Mouse (Mus musculus) adrenal gland, adult (tissue): Measurements from ENCODE around the gene Psg25.
"Not testable (repeated sequence)": the region's sequence is repeated elsewhere in the genome, so short reads cannot be mapped to it uniquely, and the experiment has no call there.

Experiments
- DNase-seq, 2 experiments: peaks; one replicate each; pipeline ENCODE4 v3.0.0; 2022 to 2023; ENCODE audit warnings: low spot score in 1 of 2; ENCODE audit not compliant: inconsistent age in 2 of 2

The Psg25 gene

DNA sequence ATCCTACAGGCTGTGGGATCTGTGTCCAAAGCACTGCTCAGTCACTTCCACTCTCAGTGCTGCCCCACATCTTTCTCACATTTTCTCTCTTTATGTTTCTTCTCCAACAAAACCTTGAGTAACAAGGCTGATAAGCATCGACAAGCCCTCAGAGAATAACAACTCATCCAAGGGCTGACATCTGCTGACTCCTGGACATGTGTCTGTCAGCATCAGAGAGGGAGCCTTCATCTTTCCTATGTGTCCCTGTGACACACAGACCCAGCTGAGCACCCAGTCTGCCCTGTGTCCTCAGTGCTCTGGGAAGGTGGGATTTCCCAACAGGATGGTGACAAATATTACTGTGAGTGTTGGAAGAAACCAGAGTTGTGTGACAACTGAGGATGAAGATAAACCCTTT is at the start of gene Psg25:
Psg25 (minus strand) TSS at position 101 of the 400 bp plus-strand sequence.
- DNase-seq = no peak

DNA sequence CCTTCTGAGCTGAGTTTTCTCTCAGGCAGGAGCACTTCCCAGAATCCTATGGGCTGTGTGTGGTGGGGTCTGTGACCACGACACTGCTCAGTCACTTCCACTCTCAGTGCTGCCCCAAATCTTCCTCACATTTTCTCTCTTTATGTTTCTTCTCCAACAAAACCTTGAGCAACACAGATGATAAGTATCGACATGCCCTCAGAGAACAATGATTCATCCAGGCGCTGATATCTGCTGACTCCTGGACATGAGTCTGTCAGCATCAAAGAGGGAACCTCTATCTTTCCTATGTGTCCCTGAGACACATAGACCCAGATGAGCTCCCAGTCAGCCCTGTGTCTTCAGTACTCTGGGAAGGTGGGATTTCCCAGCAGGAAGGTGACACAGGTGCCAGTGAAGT is 35.1 kb upstream of the Psg25 start, which contains the start of gene Psg27:
Psg27 (minus strand) TSS at position 101 of the 400 bp plus-strand sequence.
- DNase-seq = no peak

DNA sequence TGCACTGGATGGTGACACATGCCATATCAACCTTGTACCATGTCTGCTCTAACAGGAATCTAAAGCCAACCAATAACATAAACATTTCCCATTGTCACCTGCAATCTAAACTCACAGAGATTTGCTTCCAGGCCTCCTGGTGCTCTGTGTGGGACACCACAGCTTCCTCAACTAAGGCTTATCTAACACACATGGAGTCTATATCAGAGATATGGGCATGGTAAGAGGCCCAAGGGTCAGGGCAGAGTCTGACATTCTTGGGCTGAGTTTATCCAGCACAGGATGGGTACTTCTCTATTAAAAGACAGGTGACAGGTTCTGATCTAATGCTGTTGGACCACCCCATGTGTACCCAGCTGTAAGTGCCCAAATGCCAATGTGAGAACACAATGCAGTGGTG is 27.8 kb upstream of the Psg25 start:
- DNase-seq = no peak

DNA sequence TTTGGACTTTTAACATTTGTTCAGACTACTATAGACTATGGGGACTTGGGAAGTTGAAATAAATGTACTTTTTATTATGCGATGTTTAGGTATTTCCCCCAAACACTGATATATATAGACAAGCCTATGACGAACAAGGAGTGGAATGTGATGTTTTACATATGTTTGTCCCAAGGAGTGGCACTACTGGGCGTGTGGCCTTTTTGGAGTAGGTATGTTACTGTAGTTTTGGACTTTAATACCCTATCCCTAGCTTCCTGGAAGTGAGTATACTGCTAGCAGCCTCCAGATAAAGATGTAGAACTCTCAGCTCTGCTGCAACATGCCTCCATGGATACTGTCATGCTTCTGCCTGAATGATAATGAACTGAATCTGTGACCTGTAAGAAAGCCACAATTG is 23.7 kb upstream of the Psg25 start:
- DNase-seq = not testable (repeated sequence)

DNA sequence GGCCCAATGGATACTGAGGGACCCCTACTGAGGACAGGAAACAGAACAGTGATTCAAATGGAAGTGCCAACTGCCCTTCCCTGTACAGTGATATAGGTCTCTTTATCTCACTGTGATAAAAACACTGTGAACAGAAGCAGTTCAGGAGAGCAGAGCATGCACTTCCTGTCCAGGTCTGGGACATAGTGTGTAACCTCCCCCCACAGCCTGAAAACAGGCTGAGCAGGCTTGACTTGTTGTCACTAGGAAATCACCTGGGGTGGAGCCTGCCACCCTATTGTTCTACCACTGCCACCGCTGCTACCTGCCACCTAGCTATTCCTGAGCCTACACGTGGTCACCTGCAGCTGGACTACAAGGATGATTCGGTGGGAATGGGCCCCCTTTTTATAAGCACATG is 1.4 kb upstream of the Psg25 start:
- DNase-seq = no peak

DNA sequence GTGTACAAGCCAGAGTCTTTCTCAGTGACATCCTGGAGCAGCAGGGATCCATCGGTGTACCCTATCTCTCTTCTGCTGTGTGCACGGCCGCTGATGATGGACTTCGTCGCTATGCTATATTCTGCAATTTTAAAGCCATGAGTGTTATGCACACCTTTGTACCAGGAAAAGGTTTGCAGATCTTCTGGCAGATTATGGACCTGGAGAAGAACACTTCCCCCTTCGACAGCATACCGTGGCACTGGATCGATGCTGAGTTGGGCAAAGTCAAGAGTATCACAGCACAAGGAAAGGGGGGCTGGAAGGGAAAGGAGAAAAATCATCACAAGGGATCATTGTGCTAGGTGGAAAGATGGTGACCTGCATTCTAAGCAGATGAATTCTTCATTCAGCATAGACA is 7.4 kb downstream of the Psg25 start:
- no peak for DNase-seq

DNA sequence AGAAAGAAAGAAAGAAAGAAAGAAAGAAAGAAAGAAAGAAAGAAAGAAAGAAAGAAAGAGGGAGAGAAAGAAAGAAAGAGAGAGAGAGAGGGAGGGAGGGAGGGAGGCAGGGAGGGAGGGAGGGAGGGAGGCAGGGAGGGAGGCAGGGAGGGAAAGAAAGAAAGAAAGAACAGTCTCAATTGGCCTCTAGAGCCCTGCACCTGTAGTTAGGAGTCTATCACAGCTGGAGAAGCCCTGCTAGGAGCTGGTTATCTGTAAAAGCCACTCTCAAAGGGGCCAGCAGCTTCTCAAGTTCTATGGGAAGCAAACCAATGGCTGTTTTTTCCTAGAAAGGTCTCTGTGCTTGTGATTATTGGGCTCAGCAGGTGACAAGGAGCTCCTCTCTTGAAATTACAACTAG is 19.2 kb downstream of the Psg25 start:
- DNase-seq = not testable (repeated sequence)

DNA sequence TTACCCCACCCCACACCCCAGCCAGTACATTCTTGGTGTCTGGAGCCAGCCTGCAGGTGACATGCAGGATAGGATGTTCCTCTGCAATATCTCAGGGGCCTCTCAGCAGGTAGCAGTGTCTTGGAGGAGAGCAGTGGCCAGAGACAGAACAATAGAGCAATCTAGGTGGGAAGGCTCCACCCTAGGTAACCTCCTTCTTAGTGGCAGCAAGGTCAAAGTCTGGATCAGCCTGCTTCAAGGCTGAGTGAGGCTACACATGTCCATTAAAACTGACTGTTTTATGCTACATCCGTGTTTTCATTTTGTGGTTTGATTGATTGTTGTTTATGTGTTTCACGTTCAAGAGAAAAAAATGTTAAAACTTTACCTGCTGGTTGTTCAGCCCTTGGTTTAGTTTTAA is 19.7 kb downstream of the Psg25 start:
- not testable (repeated sequence) for DNase-seq

DNA sequence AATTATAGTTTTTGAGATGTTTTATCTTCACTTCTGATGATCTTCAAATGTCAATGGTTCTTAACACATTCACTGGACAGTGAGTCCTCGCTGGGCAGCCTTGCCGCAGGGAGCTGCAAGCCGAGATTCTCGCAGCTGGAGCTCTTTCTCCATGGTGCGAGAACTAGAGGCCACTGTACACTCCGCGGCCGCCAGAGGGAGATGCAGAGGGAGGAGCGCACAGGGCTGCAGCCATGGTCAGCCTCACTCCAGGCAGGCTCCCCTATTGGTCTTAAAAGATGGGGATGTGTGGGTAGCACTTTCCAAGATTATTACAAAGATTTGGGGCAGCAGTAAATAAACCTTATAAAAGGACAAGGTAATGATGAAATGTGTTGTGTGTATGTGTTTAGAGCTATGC is 20.6 kb downstream of the Psg25 start:
- DNase-seq = no peak

DNA sequence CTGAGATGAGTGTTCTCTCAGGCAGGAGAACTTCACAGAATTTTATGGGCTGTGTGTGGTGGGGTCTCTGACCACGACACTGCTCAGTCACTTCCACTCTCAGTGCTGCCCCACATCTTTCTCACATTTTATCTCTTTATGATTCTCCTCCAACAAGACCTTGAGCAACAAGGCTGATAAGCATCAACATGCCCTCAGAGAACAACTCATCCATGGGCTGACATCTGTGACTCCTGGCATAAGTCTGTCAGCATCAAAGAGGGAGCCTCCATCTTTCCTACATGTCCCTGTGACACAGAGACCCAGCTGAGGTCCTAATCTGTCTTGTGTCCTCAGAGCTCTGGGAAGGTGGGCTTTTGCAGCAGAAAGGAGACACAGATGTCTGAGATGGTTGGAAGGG is 48.0 kb downstream of the Psg25 start, which contains the start of gene Psg26:
Psg26 (minus strand) TSS at position 101 of the 400 bp plus-strand sequence.
- DNase-seq = no peak
